Mouse (Mus musculus) cerebellum, adult 2 months (tissue): ENCODE measurements around the gene Syne3. TPM values are rescaled to one million over a fixed set of nuclear protein-coding genes. Genes with fewer than 3 reads are reported as not detected.

ENCODE experiments used
- DNase-seq, 2 experiments: peaks; one replicate each; pipeline ENCODE4 v3.0.0; 2021
- H3K27ac ChIP-seq: fragments of 200-500 bp; 2 replicates; pipeline ENCODE4 v1.5.1; 2012; ENCODE audit warnings: low read length, control low read depth, inconsistent platforms; ENCODE audit not compliant: insufficient read depth
- H3K27me3 ChIP-seq: fragments of 200-500 bp; 2 replicates; pipeline ENCODE4 v1.6.1; 2012; ENCODE audit warnings: inconsistent platforms, mild to moderate bottlenecking, low read length, moderate library complexity; ENCODE audit not compliant: control insufficient read depth, insufficient read depth
- H3K4me1 ChIP-seq: fragments of 200-500 bp; 2 replicates; pipeline ENCODE4 v1.6.1; 2011; ENCODE audit warnings: low read length; ENCODE audit not compliant: control insufficient read depth, insufficient read depth
- H3K4me3 ChIP-seq: fragments of 200-500 bp; replicated peaks from 2 replicates; pipeline ENCODE3; 2011; ENCODE audit warnings: mild to moderate bottlenecking, low read depth, low read length, control low read depth; ENCODE audit not compliant: insufficient read depth
- CTCF ChIP-seq: fragments of 200-500 bp; IDR thresholded peaks from 2 replicates; pipeline ENCODE4 v1.5.1; 2011; ENCODE audit warnings: low read depth, mild to moderate bottlenecking, control low read depth, low read length, moderate library complexity, borderline replicate concordance; ENCODE audit not compliant: insufficient read depth
- POLR2A ChIP-seq: fragments of 200-500 bp; IDR thresholded peaks from 2 replicates; pipeline ENCODE4 v1.6.1; 2011; ENCODE audit warnings: low read length, control low read depth, borderline replicate concordance; ENCODE audit not compliant: insufficient read depth
- WGBS: fragments of 180-500 bp; shearing (Covaris S2); methylation state at CpG from one replicate; pipeline ENCODE4 v1.1.7; 2018; 5-methylcytosine and 5-hydroxymethylcytosine counted together
- polyA plus RNA-seq: library from polyadenylated mRNA; depleted of rRNA; stranded (reverse); fragments of >200 nt; gene quantifications from 2 replicates; pipeline ENCODE4 v1.2.3, GENCODE M21; 2012

Syne3 gene
- polyA plus RNA-seq, 1 experiment, result 1.2 TPM

DNA sequence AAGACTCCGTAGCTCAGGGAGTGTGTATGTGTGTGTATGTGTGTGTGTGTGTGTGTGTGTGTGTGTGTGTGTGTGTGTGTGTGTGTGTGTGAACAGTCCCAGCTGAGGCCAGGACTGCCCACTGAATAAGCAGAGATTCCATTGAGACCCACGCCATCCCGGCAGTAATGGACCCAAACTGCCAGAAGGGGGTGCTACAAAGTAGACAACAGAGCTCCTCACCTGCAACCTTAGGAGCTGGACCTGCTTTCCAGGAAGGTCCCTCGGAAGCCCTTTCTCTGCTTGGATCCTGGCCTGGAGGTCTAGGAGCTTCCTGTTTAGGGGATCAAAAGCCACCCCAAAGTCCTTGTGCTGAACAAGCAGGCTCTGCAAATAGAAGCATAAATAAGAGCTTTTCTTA is 55.7 kb downstream of the Syne3 start:
- Histone ChIP-seq H3K27ac (no peak overlapping the region), H3K4me3 (no peak overlapping the region), H3K27me3 (no peaks in the 10 kb centered on the region), H3K4me1 (peaks cover 15% of the 10 kb centered on the region)
- TF ChIP-seq CTCF (peak; percentile 54), POLR2A (no peak)
- WGBS, result 34% methylated on average over 4 of the region's 4 CpGs
- peak; percentile 26 to 53 for DNase-seq

DNA sequence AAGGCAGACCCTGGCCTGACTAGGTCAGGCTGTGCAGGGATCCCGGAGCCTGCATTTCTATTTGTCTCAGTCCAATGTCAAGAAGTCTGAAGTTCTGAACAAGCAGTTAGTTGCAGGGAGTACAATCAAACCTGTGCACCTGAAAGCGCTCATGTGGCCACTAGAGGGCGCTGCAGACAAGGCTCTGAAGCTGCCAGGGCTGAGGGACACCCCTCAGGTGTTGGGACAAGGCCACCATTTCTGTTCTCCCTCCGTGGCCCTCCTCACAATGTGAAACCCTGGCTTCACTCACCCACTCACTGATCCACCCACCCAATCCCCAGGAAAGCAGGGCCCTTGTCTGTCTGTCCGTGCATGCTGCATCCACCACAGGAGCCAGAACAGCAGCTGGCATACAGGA is 57.2 kb downstream of the Syne3 start:
- Histone ChIP-seq H3K4me1 (peaks cover 15% of the 10 kb centered on the region), H3K4me3 (no peak overlapping the region), H3K27ac (no peak overlapping the region), H3K27me3 (no peaks in the 10 kb centered on the region)
- WGBS, result 14% methylated on average over 5 of the region's 5 CpGs
- peak; percentile 51 to 64 for DNase-seq
- TF ChIP-seq CTCF (peak; percentile 85), POLR2A (no peak)

DNA sequence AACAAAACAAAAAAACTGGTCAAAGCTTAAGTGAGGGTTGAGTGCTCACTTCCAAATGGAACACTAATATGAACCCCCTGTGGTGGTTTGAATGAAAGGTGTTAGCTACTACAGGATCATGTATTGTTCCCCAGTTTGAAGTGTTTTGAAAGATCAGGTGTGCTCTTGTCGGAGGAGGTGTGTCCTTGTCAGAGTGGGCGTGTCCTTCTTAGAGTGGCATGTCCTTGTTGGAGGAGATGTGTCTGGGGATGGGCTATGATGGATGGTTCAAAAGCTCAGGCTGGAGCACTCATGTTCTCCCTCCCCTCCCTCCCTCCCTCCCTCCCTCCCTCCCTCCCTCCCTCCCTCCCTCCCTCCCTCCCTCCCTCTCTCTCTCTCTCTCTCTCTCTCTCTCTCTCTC is 61.7 kb downstream of the Syne3 start:
- 92% methylated on average over 2 of the region's 2 CpGs for WGBS
- Histone ChIP-seq H3K27me3 (no peaks in the 10 kb centered on the region), H3K27ac (no peak overlapping the region), H3K4me3 (no peak overlapping the region), H3K4me1 (peaks cover 14% of the 10 kb centered on the region)
- TF ChIP-seq CTCF (no peak), POLR2A (no peak)
- DNase-seq, result no peak

DNA sequence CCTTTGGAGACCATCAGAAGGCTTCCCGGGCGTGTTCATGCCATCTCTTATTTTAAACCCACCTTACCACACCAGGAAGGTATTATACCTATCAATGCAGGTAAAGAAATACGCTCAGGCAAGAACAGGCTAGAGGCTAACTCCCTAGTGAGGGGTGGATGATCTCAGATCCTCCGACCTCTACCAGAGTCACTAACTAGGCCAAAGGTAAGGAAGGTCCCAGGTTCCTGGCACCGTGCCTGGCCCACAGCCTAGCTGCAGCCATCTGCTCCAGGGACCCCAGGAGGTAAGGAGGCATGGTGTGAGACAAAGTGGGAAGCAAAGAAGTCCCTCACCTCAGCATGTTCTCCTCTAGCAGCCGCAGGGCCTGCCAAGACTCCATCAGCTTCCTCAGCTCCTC is 63.4 kb downstream of the Syne3 start:
- TF ChIP-seq CTCF (no peak), POLR2A (no peak)
- WGBS, result 67% methylated on average over 6 of the region's 6 CpGs

DNA sequence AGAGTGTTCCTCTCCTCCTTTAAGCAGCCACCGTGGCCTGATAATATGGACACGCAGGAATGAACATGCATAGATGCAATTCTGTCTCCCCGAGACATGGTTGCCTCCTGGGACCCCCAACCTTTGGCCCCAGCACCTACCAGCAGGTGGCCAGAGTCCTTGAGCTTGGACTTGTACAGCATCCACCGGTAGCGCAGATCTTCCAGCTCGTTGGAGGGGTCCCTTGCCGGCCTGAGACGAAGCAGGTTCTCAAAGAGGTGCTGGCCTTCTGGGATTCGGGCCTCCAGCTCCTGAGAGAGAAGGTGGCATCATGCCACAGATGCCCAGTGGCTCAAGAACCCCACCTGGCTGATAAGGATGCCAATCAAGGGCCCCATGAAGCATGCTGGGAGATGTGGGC is 69.1 kb downstream of the Syne3 start:
- Histone ChIP-seq H3K27me3 (no peaks in the 10 kb centered on the region), H3K27ac (no peak overlapping the region), H3K4me1 (peaks cover 33% of the 10 kb centered on the region), H3K4me3 (no peak overlapping the region)
- peak in 1 of 2 experiments; percentile 30 for DNase-seq
- TF ChIP-seq CTCF, result no peak
- no peak for TF ChIP-seq POLR2A
- WGBS, result 68% methylated on average over 9 of the region's 9 CpGs

More for the DNA sequence above, 63.4 kb downstream of the Syne3 start:
- Histone ChIP-seq H3K4me3 (no peak overlapping the region), H3K4me1 (peaks cover 14% of the 10 kb centered on the region), H3K27ac (no peak overlapping the region), H3K27me3 (no peaks in the 10 kb centered on the region)
- peak in 1 of 2 experiments; percentile 20 for DNase-seq

DNA sequence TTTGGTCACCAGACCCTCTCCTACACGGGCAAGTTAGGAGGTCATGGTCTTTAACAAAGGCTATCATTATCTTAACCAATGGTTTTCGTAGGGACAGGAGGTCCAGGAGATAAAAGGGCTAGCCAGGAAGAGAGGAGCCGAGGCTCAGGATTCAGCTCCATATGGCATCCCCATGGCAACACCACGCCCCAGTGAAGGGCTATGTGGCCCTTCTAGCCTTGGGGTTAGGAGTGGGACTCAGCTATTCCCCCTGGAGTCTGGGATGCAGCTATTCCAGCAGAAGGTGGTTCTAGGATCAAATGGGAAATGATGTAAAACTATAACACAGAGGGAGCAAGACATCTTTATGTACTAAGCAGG is 69.6 kb downstream of the Syne3 start:
- DNase-seq, result no peak
- Histone ChIP-seq H3K27ac (no peak overlapping the region), H3K4me3 (no peak overlapping the region), H3K27me3 (no peaks in the 10 kb centered on the region), H3K4me1 (peaks cover 33% of the 10 kb centered on the region)
- no peak for TF ChIP-seq CTCF
- no peak for TF ChIP-seq POLR2A
- 2% methylated on average over 4 of the region's 4 CpGs for WGBS

DNA sequence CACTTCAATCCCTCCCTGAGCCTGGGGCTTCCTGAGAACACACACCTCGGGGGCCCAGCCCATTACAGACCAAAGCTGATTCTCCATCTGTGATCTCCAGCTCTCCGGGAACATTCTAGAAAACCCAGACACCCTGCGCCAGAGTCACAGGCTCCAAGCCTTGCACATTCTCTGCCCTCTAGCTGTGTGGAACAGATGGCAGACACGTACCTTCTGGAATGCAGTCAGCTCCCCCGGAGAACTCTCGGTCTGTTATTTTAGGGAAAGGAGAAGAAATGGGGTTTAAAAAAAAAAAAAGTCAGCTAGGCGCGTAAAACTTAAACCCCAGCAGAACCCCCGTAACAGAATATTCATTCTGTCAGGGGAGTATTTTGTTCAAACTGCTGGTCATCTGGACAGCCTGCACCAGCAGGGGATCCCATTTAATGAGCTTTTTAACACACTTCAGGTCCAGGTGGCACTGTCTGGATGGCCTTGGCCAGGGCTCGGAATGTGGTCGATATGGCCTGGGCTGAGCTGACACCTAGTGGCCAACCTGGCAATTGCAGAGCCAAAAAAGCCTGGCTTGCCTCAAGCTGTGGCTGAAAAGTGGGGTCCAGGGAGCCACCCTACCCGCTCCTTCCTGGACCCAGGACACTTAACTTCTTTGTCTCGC is 70.1 kb downstream of the Syne3 start:
- 8% methylated on average over 13 of the region's 13 CpGs for WGBS
- peak; percentile 95 for DNase-seq
- TF ChIP-seq POLR2A, result no peak
- peak; percentile 99 for TF ChIP-seq CTCF
- Histone ChIP-seq H3K4me3 (no peak overlapping the region), H3K27ac (no peak overlapping the region), H3K27me3 (no peaks in the 10 kb centered on the region), H3K4me1 (peaks cover 29% of the 10 kb centered on the region)

DNA sequence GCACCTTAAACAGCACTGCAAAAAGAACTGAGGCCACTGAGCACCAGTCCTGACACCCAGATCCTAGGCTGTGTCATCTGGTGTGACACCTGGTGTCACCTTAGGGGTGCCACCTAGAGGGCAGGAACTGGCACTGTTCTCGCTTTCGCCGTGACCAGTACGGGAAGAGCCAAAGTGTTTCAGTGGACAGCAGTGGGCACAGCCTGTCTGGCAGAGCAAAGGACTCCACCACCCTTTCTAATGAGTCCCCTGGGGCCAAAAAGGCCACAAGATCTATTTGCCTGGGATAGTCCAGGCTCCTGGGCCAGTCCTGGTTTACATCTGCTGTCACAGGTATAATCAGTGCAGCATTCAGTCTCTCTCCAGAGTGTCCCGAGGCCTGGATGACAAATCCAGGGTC is 70.7 kb downstream of the Syne3 start:
- TF ChIP-seq CTCF, result 0 out of 2 replicates have a peak, but pooled peaks have one; percentile 26
- no peak for TF ChIP-seq POLR2A
- H3K27ac ChIP-seq, result no peak overlapping the region
- DNase-seq, result peak; percentile 83 to 84
- no peak overlapping the region for H3K4me3 ChIP-seq
- 15% methylated on average over 5 of the region's 5 CpGs for WGBS
- H3K27me3 ChIP-seq, result no peaks in the 10 kb centered on the region
- peaks cover 25% of the 10 kb centered on the region for H3K4me1 ChIP-seq

DNA sequence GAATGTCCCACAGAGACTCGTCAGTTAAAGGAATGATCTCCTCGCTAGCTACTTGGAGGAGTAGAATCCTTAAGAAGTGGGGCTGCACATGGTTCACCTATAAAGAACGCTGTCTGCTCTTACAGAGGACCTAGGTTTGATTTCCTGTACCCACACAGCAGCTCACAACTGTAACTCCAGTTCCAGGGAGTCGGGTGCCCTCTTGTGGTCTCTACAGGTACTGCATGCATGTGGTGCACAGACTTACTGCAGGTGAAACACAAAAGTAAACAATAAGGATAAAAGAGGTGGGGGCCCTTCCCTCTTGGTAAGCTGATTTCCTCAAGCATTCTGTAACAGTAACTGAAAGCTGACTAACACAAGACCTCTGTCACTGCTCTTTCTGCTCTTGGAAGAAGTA is 73.4 kb downstream of the Syne3 start:
- Histone ChIP-seq H3K27ac (no peak overlapping the region), H3K27me3 (no peaks in the 10 kb centered on the region), H3K4me1 (peaks cover 25% of the 10 kb centered on the region), H3K4me3 (no peak overlapping the region)
- TF ChIP-seq CTCF (peak; percentile 40; the same call in 1 of the 2 replicates), POLR2A (no peak)
- 79% methylated on average over 4 of the region's 4 CpGs for WGBS
- no peak for DNase-seq
